Comparison of ENCODE assay signal across 23 mouse cellular contexts in genomic region chr11:16619736-16620135, GRCm38 (mm10).
"Had no signal": no experiment of that assay in that cellular context is flagged by ENCODE, and none has a peak within 500 bp of the region (broad histone marks: within the 10 kb centered on the region; RNA-seq: fewer than 3 reads in every experiment).

No protein-coding gene starts in this region.

- H3K4me3 ChIP-seq: heart, adult 2 months; heart, embryonic 10.5 days; heart, embryonic 13.5 days; heart, embryonic 15.5 days; hindbrain, embryonic 10.5 days; hindbrain, embryonic 12.5 days; intestine, embryonic 15.5 days; layer of hippocampus, adult 2 months; left cerebral cortex, adult 2 months; limb, embryonic 13.5 days; limb, embryonic 15.5 days; liver, embryonic 12.5 days had no signal

- DNase-seq: gastrocnemius, postnatal 10 days; heart, postnatal 14 days; heart, postnatal 36 days; kidney, adult 18-20 months; kidney, adult 8-10 months; kidney, postnatal 10 days; kidney, postnatal 25 days; kidney, postnatal 4 days; left cerebral cortex, postnatal 4 days had no signal

- H3K27ac ChIP-seq: heart, adult 2 months; heart, embryonic 10.5 days; heart, embryonic 13.5 days; heart, embryonic 15.5 days; hindbrain, embryonic 10.5 days; hindbrain, embryonic 12.5 days; hindbrain, embryonic 14.5 days; intestine, embryonic 15.5 days; layer of hippocampus, adult 2 months; left cerebral cortex, adult 2 months; limb, embryonic 13.5 days; limb, embryonic 15.5 days; liver, embryonic 12.5 days; liver, embryonic 14.5 days had no signal
